Mouse (Mus musculus) forebrain, embryonic 16.5 days (tissue): ENCODE results near the gene Cntnap1. TPM values are rescaled to one million over a fixed set of nuclear protein-coding genes. Genes with fewer than 3 reads are reported as not detected.

Experiments
- ATAC-seq: fragments of 200-750 bp; cut with Nextera tagmentation; 2 replicates; pipeline ENCODE4 v1.8.0; 2017; ENCODE audit warnings: mild to moderate bottlenecking, moderate library complexity
- H3K27ac ChIP-seq: fragments of 300-500 bp; sonication (generic); 2 replicates; pipeline ENCODE4 v1.5.1; 2014; ENCODE audit warnings: low read length, control low read depth
- H3K27me3 ChIP-seq: fragments of 300-500 bp; sonication (generic); replicated peaks from 2 replicates; pipeline ENCODE4 v1.6.1; 2014; ENCODE audit warnings: low read length; ENCODE audit not compliant: control insufficient read depth, insufficient read depth
- H3K36me3 ChIP-seq: fragments of 300-500 bp; sonication (generic); 2 replicates; pipeline ENCODE4 v1.6.1; 2014; ENCODE audit not compliant: control insufficient read depth, insufficient read depth
- H3K4me1 ChIP-seq: fragments of 300-500 bp; sonication (generic); replicated peaks from 2 replicates; pipeline ENCODE4 v1.6.1; 2014; ENCODE audit warnings: low read length; ENCODE audit not compliant: control insufficient read depth, insufficient read depth
- H3K4me2 ChIP-seq: fragments of 300-500 bp; sonication (generic); 2 replicates; pipeline ENCODE4 v1.6.1; 2014; ENCODE audit warnings: mild to moderate bottlenecking, low read length, control low read depth
- H3K4me3 ChIP-seq: fragments of 300-500 bp; sonication (generic); replicated peaks from 2 replicates; pipeline ENCODE4 v1.5.1; 2014; ENCODE audit warnings: mild to moderate bottlenecking, low read length, control low read depth
- H3K9ac ChIP-seq: fragments of 300-500 bp; sonication (generic); replicated peaks from 2 replicates; pipeline ENCODE4 v1.6.1; 2014; ENCODE audit warnings: low read depth, low read length, control low read depth
- H3K9me3 ChIP-seq: fragments of 300-500 bp; sonication (generic); 2 replicates; pipeline ENCODE4 v1.6.1; 2016; ENCODE audit warnings: low read length; ENCODE audit not compliant: control insufficient read depth
- WGBS: fragments of 180-500 bp; shearing (Covaris S2); extraction: QIAGEN DNeasy Blood & Tissue Kit; methylation state at CpG from one replicate; pipeline ENCODE4 v1.1.7; 2014; 5-methylcytosine and 5-hydroxymethylcytosine counted together
- polyA plus RNA-seq: library from polyadenylated mRNA; unstranded; fragments of >200 nt; fragmentation: Nextera tagmentation; extraction: Ambion mirVana; gene quantifications from 2 replicates; pipeline ENCODE4 v1.2.1, GENCODE M21; 2015

Gene Cntnap1
- polyA plus RNA-seq, 1 experiment from 2014 or later = 1.5 TPM

DNA sequence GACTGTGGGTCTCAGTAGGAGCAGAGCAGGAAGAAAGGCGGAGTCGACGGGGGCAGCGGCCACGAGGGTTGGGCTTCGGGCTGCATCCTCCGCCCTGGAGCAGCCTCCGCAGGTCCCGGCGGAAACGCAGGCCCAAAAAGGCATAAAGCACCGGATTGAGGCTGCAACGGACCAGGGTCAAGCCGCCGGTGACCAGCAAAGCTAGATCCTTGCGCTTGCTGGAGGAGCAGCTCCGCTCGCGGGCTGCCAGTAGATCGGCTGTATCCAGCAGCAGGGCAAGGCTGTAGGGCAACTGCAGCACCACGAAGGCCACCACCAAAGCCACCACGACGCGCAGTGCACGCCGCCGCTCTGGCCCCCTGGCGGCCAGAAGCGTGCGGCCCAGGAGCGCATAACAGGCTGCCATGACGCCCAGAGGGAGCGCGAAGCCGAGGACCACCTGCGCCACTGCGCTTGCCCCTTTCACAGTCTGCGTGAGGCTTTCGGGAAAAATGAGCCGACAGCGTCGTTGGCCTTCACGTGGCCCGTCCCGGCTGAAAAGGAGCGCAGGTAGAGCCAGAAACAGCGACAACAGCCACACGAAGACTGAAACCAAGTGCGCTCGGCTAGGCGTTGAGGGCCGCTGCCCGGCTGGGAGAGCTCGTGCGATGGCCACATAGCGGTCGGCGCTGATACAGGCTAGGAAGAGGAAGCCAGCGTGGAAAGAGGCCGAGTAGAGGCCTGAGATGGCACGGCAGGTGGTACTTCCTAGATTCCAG lies 3.5 kb downstream of the Cntnap1 start:
- H3K27ac ChIP-seq = no peak overlapping the region
- 1% methylated on average over 61 of the region's 61 CpGs for WGBS
- peak overlapping the region; percentile 59 for H3K9ac ChIP-seq
- H3K9me3 ChIP-seq = no peaks in the 10 kb centered on the region
- peak; percentile 56 for ATAC-seq
- peak overlapping the region; percentile 70 for H3K4me2 ChIP-seq
- peaks cover 37% of the 10 kb centered on the region for H3K27me3 ChIP-seq
- no peaks in the 10 kb centered on the region for H3K36me3 ChIP-seq
- H3K4me1 ChIP-seq = peaks cover 60% of the 10 kb centered on the region
- peak overlapping the region; percentile 37 for H3K4me3 ChIP-seq

DNA sequence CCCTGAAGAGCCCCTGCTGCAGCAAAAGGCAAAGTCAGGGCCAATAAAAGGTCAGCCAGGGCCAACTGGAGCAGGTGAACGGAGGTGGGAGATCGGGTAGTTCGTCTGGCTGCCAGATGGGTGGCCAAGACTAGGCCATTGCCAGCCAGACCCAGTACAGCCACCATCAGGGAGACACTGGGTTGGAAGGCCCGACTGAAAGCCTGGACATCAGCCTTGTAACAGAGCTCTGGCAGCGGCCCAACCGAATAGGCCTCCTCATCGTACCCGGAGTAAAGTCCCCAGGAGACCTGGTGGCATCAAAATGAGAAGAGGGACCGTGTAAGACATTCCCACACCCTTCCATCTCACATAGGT lies 4.0 kb downstream of the Cntnap1 start:
- peak overlapping the region; percentile 70 for H3K4me2 ChIP-seq
- no peaks in the 10 kb centered on the region for H3K36me3 ChIP-seq
- H3K4me1 ChIP-seq = peaks cover 60% of the 10 kb centered on the region
- no peaks in the 10 kb centered on the region for H3K9me3 ChIP-seq
- ATAC-seq = no peak
- peak overlapping the region; percentile 37 for H3K4me3 ChIP-seq
- H3K27me3 ChIP-seq = peaks cover 40% of the 10 kb centered on the region
- 23% methylated on average over 9 of the region's 9 CpGs for WGBS
- no peak overlapping the region for H3K27ac ChIP-seq
- H3K9ac ChIP-seq = peak overlapping the region; percentile 59

DNA sequence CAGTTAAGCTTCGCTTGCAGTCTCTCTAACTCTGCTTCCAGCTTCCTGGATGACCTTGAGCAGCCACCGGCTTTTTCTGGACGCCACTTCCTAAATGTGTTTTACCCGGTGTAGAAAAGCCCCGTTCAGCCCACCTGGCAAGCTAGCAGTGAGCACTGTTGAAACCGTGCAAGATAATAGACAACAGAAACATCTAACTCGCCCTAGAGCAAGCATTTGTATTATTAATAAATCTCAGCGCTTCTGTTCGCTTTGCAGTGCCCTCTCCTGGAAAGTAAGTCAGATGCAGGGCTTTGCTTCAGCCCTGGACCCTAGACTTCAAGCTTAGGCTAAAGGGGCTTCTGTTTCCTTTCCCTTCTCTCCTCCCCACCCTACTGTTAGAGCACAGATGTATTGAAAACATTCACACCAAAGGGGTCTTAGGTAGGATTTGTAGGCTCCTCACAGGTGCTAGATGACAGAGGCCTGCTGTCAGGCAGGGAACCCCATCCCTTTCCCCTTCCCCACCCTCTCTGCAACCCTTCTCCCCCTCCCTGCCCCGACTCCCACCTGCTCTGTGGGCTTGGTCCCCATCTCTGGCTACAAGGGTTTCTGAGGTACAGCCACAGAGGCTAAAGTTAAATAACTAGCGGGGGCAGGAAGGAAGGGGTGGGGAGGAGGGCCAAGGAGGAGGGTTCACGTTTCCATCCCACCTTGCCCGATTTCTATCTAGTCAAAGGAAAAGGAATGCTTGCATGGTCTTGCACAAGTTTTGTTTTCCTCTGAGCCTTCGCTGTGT lies 4.7 kb downstream of the Cntnap1 start, which contains the start of gene Ccr10:
Gene Ccr10 (minus strand): TSS at position 593 of the 778 bp plus-strand sequence.
- Histone ChIP-seq H3K4me3 (peak within 1 kb of the TSS; percentile 41), H3K4me2 (peak within 1 kb of the TSS; percentile 70), H3K9me3 (no peaks in the 10 kb centered on the region), H3K27me3 (peaks cover 41% of the 10 kb centered on the region), H3K4me1 (peaks cover 53% of the 10 kb centered on the region), H3K9ac (peak within 1 kb of the TSS; percentile 59), H3K27ac (no peak within 1 kb of the TSS), H3K36me3 (no peaks in the 10 kb centered on the region)
- ATAC-seq = no peak
- 24% methylated on average over 14 of the region's 14 CpGs for WGBS

DNA sequence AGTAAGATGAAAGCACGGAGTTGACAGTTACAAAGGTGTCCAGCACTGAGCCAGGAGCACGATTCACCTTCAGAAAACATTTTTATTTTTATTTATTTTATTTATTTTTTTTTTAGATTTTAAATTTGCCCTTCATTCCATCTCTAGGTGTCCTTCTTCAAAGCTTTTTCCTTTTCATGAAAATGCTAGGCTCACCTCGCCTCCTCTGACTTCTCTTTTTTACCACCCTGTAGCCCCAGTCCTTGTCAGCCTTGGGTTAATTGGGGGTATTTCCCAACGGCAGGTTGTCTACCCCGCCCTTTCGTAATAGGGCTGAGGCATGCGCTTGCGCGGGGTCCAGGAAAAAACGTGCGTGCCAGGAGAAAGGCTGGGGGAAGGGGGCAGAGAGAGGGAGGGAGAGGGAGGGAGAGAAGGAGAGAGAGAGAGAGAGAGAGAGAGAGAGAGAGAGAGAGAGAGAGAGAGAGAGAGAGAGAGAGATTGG lies 5.4 kb downstream of the Cntnap1 start:
- H3K9me3 ChIP-seq = no peaks in the 10 kb centered on the region
- peaks cover 47% of the 10 kb centered on the region for H3K4me1 ChIP-seq
- 9% methylated on average over 11 of the region's 11 CpGs for WGBS
- no peak for ATAC-seq
- H3K4me3 ChIP-seq = peak overlapping the region; percentile 41
- H3K36me3 ChIP-seq = no peaks in the 10 kb centered on the region
- peaks cover 37% of the 10 kb centered on the region for H3K27me3 ChIP-seq
- no peak overlapping the region for H3K27ac ChIP-seq
- peak overlapping the region; percentile 26; the same call in 1 of the 2 replicates for H3K9ac ChIP-seq
- H3K4me2 ChIP-seq = peak overlapping the region; percentile 55

DNA sequence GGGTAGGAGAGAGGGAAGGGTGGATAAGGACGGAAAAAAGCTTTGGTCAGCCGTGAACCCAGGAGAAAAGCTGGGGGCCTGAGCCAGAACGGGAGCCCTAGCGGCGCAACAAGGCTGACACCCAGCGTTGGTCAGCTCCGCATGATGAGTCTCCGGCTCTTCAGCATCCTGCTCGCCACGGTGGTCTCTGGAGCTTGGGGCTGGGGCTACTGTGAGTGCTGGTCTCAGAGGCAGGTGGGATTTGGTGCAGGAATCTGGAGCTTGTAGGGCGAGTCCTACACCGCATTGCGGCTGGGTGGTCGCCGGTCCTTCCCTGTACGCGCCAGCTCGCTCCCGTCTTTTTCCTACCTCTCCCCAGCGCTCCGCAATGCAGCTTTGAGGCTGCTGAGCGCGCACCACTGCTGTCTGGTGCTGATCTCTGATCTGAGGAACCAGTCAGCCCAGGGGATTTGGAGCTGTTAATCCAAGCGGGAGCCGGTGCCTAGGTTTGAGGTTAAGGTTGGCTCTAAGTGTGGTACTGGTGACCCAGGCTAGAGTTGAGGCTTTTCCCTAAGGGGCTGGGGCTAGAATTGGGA lies 5.9 kb downstream of the Cntnap1 start:
- no peaks in the 10 kb centered on the region for H3K9me3 ChIP-seq
- H3K9ac ChIP-seq = peak overlapping the region; percentile 43; the same call in 1 of the 2 replicates
- H3K4me3 ChIP-seq = peak overlapping the region; percentile 41
- no peak for ATAC-seq
- H3K4me1 ChIP-seq = peaks cover 44% of the 10 kb centered on the region
- H3K36me3 ChIP-seq = no peaks in the 10 kb centered on the region
- peak overlapping the region; percentile 55 for H3K4me2 ChIP-seq
- H3K27ac ChIP-seq = no peak overlapping the region
- WGBS = under 1% methylated on average over 25 of the region's 25 CpGs
- H3K27me3 ChIP-seq = peaks cover 37% of the 10 kb centered on the region

DNA sequence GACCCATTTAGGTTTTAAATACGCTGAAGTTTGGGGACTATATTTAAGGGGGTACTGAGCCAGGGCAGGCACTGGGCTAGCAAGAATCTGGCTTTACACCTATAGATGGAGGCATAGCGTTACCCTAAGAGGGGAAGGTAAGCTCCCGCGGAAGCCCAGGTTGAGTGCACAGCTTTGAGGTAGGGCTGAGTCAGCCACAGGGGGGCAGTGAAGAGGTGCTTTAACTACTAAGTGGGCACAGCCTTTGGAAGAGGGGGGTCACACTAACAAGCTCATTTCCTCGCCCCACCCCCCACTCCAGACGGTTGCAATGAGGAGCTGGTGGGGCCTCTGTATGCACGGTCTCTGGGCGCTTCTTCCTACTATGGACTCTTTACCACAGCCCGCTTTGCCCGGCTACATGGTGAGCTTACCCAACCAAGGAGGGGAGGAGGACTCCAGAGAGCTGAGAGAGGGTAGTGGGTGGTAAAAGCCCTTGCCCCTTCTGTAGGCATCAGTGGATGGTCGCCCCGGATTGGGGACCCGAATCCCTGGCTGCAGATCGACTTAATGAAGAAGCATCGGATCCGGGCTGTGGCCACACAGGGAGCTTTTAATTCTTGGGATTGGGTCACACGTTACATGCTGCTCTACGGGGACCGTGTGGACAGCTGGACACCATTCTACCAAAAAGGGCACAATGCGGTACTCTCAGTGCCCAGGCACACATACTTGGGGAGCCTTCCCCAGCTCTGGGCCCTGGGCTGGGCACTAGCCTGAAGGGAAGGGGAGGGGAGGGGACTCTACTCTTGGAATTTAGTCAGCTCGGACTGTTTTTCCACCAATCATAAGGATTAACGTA lies 6.8 kb downstream of the Cntnap1 start:
- Histone ChIP-seq H3K4me1 (peaks cover 39% of the 10 kb centered on the region), H3K4me2 (peak overlapping the region; percentile 55), H3K4me3 (peak overlapping the region; percentile 41), H3K27ac (no peak overlapping the region), H3K27me3 (peaks cover 37% of the 10 kb centered on the region), H3K9ac (no peak overlapping the region), H3K9me3 (no peaks in the 10 kb centered on the region), H3K36me3 (no peaks in the 10 kb centered on the region)
- no peak; the same call in 1 of the 2 replicates for ATAC-seq
- 25% methylated on average over 22 of the region's 22 CpGs for WGBS

DNA sequence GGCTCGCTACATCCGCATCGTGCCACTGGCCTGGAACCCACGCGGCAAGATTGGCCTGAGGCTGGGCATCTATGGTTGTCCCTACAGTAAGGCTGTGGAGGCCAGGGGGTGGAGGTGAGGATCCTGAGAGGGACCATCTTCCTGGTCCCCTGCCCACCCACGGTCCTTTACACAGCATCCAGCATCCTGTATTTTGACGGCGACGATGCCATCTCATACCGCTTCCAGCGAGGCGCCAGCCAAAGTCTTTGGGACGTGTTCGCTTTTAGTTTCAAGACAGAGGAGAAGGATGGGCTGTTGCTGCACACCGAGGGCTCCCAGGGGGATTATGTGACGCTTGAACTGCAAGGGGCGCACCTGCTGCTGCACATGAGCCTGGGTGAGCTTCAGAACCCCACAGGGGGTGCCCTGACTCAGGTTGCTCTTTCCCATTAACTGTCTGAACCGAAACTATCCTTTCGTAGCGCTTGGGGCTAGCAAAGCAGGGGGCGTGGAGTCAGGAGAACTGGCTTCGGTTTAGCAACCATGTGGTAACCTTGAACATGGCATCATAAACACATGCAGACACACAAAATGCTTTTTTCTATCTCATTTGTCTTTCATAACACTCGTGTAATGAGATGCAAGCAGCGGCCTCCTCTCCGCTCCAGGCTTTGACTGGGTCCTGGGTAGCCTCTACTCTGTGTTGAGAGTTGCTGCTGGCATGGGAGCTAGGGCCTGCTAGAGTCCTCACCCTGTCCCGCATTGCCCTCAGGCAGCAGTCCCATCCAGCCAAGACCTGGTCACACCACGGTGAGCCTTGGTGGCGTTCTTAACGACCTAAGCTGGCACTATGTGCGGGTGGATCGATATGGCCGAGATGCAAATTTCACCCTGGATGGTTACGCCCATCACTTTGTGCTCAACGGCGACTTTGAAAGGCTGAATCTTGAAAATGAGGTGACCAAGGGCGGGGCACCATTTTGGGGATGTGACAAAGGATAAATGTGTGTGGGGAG lies 8.0 kb downstream of the Cntnap1 start:
- peaks cover 37% of the 10 kb centered on the region for H3K27me3 ChIP-seq
- no peaks in the 10 kb centered on the region for H3K36me3 ChIP-seq
- H3K9ac ChIP-seq = no peak overlapping the region
- no peak for ATAC-seq
- 52% methylated on average over 36 of the region's 36 CpGs for WGBS
- no peaks in the 10 kb centered on the region for H3K9me3 ChIP-seq
- peaks cover 28% of the 10 kb centered on the region for H3K4me1 ChIP-seq
- no peak overlapping the region for H3K4me3 ChIP-seq
- no peak overlapping the region for H3K4me2 ChIP-seq
- H3K27ac ChIP-seq = no peak overlapping the region

DNA sequence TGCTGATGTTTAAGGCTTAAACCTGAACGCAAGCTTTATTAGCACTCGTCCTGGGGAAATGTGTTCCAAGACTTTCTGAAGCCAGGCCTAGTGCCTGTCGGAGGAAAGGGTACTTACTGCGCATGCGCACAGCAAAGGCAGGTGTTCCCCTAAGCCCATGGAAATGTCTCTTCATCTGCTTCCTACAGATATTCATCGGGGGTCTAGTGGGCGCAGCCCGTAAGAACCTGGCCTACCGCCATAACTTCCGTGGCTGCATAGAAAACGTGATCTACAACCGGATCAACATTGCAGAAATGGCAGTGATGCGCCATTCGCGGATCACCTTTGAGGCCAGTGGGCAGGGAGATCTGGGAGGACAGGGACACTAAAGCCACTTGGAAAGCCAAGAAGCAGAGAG lies 9.0 kb downstream of the Cntnap1 start:
- Histone ChIP-seq H3K27ac (no peak overlapping the region), H3K36me3 (no peaks in the 10 kb centered on the region), H3K9ac (no peak overlapping the region), H3K4me2 (no peak overlapping the region), H3K4me3 (no peak overlapping the region), H3K4me1 (peaks cover 20% of the 10 kb centered on the region), H3K9me3 (no peaks in the 10 kb centered on the region), H3K27me3 (peaks cover 34% of the 10 kb centered on the region)
- ATAC-seq = no peak
- 75% methylated on average over 15 of the region's 15 CpGs for WGBS
